Mouse (Mus musculus) hindbrain, postnatal 0 days (tissue): ENCODE measurements at regions not wholly inside any gene's neighbourhood (a gene's known extent, or its start where the extent isn't known, plus 50 kb on each side); places are given as distances from the start of the nearest gene placed in this dataset.
A peak's percentile ranks its signal among the peaks of the same experiment; 100 is the strongest.

ENCODE experiments used
- ATAC-seq: fragments of 200-750 bp; cut with Nextera tagmentation; 2 replicates; pipeline ENCODE4 v1.8.0; 2017; ENCODE audit warnings: mild to moderate bottlenecking, moderate TSS enrichment, moderate library complexity
- DNase-seq: peaks from one replicate; pipeline ENCODE4 v3.0.0-alpha.2; 2015; ENCODE audit warnings: low spot score
- H3K27ac ChIP-seq: fragments of 300-500 bp; sonication (generic); 2 replicates; pipeline ENCODE4 v1.5.1; 2014; ENCODE audit warnings: mild to moderate bottlenecking
- H3K27me3 ChIP-seq: fragments of 300-500 bp; sonication (generic); 2 replicates; pipeline ENCODE4 v1.6.1; 2014; ENCODE audit warnings: low read length, mixed read lengths; ENCODE audit not compliant: insufficient read depth
- H3K36me3 ChIP-seq: fragments of 300-500 bp; sonication (generic); 2 replicates; pipeline ENCODE4 v1.6.1; 2014; ENCODE audit warnings: low read length, mixed read lengths; ENCODE audit not compliant: insufficient read depth
- H3K4me1 ChIP-seq: fragments of 300-500 bp; sonication (generic); 2 replicates; pipeline ENCODE4 v1.6.1; 2014; ENCODE audit warnings: antibody characterized with exemption, low read length, mixed read lengths; ENCODE audit not compliant: insufficient read depth
- H3K4me2 ChIP-seq: fragments of 300-500 bp; sonication (generic); 2 replicates; pipeline ENCODE4 v1.6.1; 2014; ENCODE audit warnings: low read depth, mild to moderate bottlenecking, low read length, moderate library complexity, mixed read lengths
- H3K4me3 ChIP-seq: fragments of 300-500 bp; sonication (generic); 2 replicates; pipeline ENCODE4 v1.5.1; 2014; ENCODE audit warnings: low read length
- H3K9ac ChIP-seq: fragments of 300-500 bp; sonication (generic); replicated peaks from 2 replicates; pipeline ENCODE4 v1.6.1; 2014; ENCODE audit warnings: mild to moderate bottlenecking, low read length, moderate library complexity, mixed read lengths
- H3K9me3 ChIP-seq: fragments of 300-500 bp; sonication (generic); 2 replicates; pipeline ENCODE4 v1.6.1; 2016; ENCODE audit warnings: low read length, mixed read lengths
- CTCF ChIP-seq: IDR thresholded peaks from 2 replicates; pipeline ENCODE4 v1.5.1; 2016; ENCODE audit warnings: antibody characterized with exemption, control low read depth, low read depth
- WGBS: fragments of 180-500 bp; shearing (Covaris S2); extraction: QIAGEN DNeasy Blood & Tissue Kit; methylation state at CpG from one replicate; pipeline ENCODE4 v1.1.7; 2014; 5-methylcytosine and 5-hydroxymethylcytosine counted together

DNA sequence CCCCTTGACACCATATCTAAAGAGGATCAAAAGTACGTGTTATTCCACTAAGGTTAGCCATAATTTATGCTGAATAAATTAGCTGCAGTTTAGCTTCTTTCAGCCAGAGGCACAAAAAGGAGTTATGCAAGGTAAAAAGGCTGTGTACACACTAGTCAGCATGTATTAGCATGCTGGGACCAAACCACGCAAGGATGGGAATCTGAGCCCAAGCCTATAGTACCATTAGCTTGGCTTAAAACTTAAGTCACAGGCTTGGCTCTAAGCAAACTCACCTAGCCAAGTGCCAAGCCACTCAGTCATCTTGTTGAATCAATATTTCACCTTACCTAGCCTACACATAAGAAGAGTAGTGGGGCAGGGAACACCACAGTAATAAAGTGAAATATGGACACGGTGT, 339.9 kb upstream of the Arid1b start:
- Histone ChIP-seq H3K27me3 (no peaks in the 10 kb centered on the region), H3K9ac (no peak overlapping the region), H3K36me3 (no peaks in the 10 kb centered on the region), H3K4me2 (no peak overlapping the region), H3K4me1 (no peaks in the 10 kb centered on the region), H3K9me3 (no peaks in the 10 kb centered on the region), H3K27ac (no peak overlapping the region), H3K4me3 (no peak overlapping the region)
- DNase-seq (no peak), ATAC-seq (no peak)
- WGBS, result 65% methylated on average over 3 of the region's 3 CpGs
- no peak for TF ChIP-seq CTCF

DNA sequence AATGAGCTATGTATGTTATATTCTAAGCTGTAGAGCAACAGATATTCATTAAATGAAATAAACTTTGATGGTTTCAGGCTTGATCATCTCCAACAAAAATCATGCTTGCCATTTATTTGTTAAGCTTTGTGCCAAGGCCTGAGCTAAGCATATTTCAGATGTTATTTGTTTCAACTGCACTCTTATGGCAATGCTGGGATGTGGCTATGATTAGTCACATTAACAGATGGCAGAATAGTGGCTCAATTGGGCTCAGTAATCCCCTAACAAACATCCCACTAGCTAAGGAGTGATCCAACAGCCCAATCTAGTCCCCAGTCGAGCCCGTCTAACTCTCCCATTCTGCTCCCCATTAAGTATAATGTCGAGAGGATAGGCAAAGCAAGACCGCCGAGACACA, 332.1 kb upstream of the Arid1b start:
- Histone ChIP-seq H3K27ac (no peak overlapping the region), H3K4me2 (no peak overlapping the region), H3K9me3 (no peaks in the 10 kb centered on the region), H3K36me3 (no peaks in the 10 kb centered on the region), H3K9ac (no peak overlapping the region), H3K27me3 (no peaks in the 10 kb centered on the region), H3K4me1 (no peaks in the 10 kb centered on the region), H3K4me3 (no peak overlapping the region)
- no peak for ATAC-seq
- no peak for TF ChIP-seq CTCF
- no peak for DNase-seq
- 87% methylated on average over 5 of the region's 5 CpGs for WGBS

DNA sequence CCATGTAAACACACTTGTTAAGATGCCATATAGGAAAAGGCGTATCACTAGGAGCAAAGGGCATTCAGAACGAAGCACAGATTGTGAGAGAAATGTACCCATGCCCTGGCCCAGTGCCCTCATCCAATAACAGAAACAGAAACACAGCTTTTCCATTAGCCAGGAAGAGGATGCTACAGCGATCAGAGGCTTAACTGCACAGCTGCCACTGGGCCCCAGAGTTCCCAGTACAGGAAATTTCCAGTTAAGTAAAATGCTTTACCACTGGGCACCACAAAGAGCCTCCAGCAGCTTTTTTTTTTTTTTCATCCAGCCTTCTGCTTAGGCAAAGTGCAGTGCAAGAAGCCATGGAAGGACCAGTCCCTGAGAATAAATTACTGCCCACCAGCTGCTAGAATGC, 325.6 kb upstream of the Arid1b start:
- ATAC-seq, result peak; percentile 47
- H3K9me3 ChIP-seq, result no peaks in the 10 kb centered on the region
- no peaks in the 10 kb centered on the region for H3K36me3 ChIP-seq
- TF ChIP-seq CTCF, result no peak
- no peaks in the 10 kb centered on the region for H3K4me1 ChIP-seq
- peak; percentile 51 for DNase-seq
- H3K27me3 ChIP-seq, result no peaks in the 10 kb centered on the region
- H3K27ac ChIP-seq, result no peak overlapping the region
- 47% methylated on average over 3 of the region's 3 CpGs for WGBS
- no peak overlapping the region for H3K4me2 ChIP-seq
- no peak overlapping the region for H3K4me3 ChIP-seq
- no peak overlapping the region for H3K9ac ChIP-seq

DNA sequence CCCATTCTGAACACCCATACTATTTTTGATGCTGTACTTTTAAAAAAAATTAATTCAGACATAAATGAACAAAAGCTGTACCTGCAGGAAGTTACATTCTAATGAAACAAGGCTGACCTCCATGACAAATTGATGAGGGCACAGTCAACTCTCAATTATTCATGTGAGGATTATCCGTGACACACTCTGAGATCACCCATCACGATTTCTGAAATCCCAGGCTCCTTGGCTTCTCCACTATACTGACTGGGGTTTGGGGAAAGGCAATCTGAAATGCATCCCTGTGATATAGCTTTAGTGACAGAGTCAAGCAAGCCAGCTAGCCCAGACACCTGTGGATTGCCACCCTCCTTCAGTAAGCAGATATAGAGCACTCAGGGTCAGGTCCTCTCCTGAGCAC, 320.9 kb upstream of the Arid1b start:
- ATAC-seq, result no peak
- H3K4me3 ChIP-seq, result no peak overlapping the region
- H3K27me3 ChIP-seq, result no peaks in the 10 kb centered on the region
- WGBS, result 52% methylated on average over 2 of the region's 2 CpGs
- H3K9me3 ChIP-seq, result no peaks in the 10 kb centered on the region
- DNase-seq, result no peak
- H3K27ac ChIP-seq, result no peak overlapping the region
- no peak overlapping the region for H3K9ac ChIP-seq
- H3K4me2 ChIP-seq, result no peak overlapping the region
- no peaks in the 10 kb centered on the region for H3K36me3 ChIP-seq
- TF ChIP-seq CTCF, result no peak
- no peaks in the 10 kb centered on the region for H3K4me1 ChIP-seq

DNA sequence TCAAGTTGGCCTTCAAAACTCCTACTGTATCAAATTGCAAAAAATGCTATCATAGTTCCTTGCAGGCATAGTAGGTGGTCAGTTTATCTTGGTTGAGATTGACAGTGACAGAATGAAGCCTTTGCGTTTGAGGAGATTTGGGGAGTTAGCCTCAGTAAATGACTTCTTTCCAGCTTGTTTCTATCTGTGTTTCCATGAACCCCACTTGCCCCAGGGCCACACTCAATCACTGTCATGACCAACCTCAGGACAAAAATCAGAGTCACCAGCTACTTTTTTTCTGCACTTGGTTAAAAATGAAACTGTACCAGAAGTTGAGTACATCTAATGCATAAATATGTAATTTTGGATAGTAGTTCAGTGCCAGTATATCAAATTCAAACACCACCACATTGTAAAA, 287.7 kb upstream of the Arid1b start:
- ATAC-seq (no peak), DNase-seq (no peak)
- no peaks in the 10 kb centered on the region for H3K4me1 ChIP-seq
- H3K27me3 ChIP-seq, result no peaks in the 10 kb centered on the region
- H3K4me3 ChIP-seq, result no peak overlapping the region
- no peak overlapping the region for H3K27ac ChIP-seq
- no peak overlapping the region for H3K9ac ChIP-seq
- no peak overlapping the region for H3K4me2 ChIP-seq
- H3K36me3 ChIP-seq, result no peaks in the 10 kb centered on the region
- 92% methylated on average over 1 of the region's 1 CpGs for WGBS
- H3K9me3 ChIP-seq, result no peaks in the 10 kb centered on the region
- no peak for TF ChIP-seq CTCF

DNA sequence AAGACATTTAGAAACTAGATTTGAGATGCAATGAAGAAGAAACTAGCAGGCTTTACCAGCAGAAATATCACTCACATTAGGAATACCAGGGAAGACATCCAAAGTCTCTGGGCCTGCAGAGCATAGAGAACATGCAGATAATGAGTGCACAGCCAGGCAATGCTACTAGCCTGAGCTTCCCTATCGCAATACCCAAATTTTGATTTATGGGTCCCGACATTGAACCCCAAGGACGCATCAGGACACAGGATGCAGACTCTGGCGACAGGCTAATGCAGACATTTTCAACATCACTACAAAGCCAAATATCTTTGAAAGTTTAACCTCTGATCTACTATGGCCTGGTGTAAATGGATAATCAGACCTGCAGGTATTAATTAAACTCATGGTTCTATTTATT, 273.1 kb upstream of the Arid1b start:
- Histone ChIP-seq H3K4me2 (no peak overlapping the region), H3K4me1 (no peaks in the 10 kb centered on the region), H3K9ac (no peak overlapping the region), H3K4me3 (no peak overlapping the region), H3K27me3 (no peaks in the 10 kb centered on the region), H3K36me3 (no peaks in the 10 kb centered on the region), H3K27ac (no peak overlapping the region), H3K9me3 (no peaks in the 10 kb centered on the region)
- WGBS, result 89% methylated on average over 4 of the region's 4 CpGs
- TF ChIP-seq CTCF, result no peak
- ATAC-seq, result no peak
- no peak for DNase-seq

DNA sequence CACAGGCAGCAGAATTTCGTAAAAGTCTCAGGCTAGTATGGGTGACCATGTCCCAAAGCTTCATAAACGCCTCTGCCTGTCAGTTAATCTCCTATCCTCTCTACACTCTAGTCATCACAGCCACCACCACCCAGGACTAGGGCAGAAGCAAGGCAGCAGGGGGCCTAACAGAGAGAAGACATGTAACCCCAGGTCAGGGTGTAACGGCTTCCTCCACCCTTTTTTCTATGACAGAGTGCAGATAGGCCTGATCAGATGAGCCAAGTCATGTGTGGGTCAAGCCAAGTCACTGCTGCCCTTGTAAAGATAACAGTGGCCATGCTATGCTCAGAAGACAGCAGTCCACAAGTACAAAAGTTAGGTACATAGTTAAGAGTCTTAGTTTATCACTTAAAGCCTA, 270.1 kb upstream of the Arid1b start:
- no peaks in the 10 kb centered on the region for H3K9me3 ChIP-seq
- H3K4me2 ChIP-seq, result no peak overlapping the region
- 83% methylated on average over 3 of the region's 3 CpGs for WGBS
- no peak for ATAC-seq
- DNase-seq, result no peak
- no peak overlapping the region for H3K27ac ChIP-seq
- no peaks in the 10 kb centered on the region for H3K36me3 ChIP-seq
- H3K4me1 ChIP-seq, result no peaks in the 10 kb centered on the region
- no peaks in the 10 kb centered on the region for H3K27me3 ChIP-seq
- no peak overlapping the region for H3K9ac ChIP-seq
- H3K4me3 ChIP-seq, result no peak overlapping the region
- no peak for TF ChIP-seq CTCF

DNA sequence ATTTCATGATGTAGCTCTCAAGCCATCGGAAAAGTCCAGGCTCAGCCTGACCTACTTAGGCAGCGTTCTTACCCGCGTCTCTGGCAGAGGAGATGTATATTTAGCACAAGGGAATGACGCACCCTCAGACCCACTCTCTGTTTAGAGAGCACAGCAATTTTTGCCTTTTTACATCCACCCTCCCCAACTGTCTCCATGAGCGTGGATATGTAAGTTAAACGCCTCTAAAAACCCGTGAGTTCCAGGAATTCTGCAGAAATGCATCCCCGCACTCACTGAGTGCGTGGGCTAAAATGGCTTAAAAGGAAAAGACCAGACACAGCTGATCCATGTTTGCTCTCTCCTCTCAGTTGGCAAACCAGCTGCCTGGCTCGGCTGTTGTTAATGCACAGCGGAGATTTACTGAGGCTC, 267.8 kb upstream of the Arid1b start:
- no peaks in the 10 kb centered on the region for H3K36me3 ChIP-seq
- no peaks in the 10 kb centered on the region for H3K4me1 ChIP-seq
- no peak overlapping the region for H3K9ac ChIP-seq
- peak; percentile 17 for DNase-seq
- H3K27ac ChIP-seq, result no peak overlapping the region
- H3K4me2 ChIP-seq, result no peak overlapping the region
- WGBS, result 69% methylated on average over 12 of the region's 12 CpGs
- no peak for ATAC-seq
- no peaks in the 10 kb centered on the region for H3K9me3 ChIP-seq
- H3K4me3 ChIP-seq, result no peak overlapping the region
- TF ChIP-seq CTCF, result no peak
- H3K27me3 ChIP-seq, result no peaks in the 10 kb centered on the region
